Mouse (Mus musculus): ENCODE measurements at regions not wholly inside any gene's neighbourhood (a gene's known extent, or its start where the extent isn't known, plus 50 kb on each side); places are given as distances from the start of the nearest gene placed in this dataset.

DNA sequence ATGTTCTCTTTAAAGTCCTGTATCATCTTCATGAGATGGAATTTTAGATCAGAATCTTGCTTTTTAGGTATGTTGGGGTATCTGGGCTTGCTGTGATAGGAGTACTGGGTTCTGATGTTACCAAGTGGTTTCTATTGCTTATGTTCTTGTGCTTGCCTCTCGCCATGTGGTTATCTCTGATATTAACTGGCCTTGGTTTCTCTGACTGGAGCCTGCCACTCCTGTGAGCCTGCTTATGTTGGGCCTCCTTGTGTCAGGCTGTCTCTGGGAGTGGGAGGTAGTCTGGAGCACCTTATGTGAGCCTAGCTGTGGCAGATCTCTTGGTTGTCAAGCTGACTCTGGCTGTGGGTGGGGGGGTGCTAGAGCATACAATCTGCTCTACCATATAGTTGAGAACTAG lies 302.9 kb upstream of the Tusc1 start:
- TF ChIP-seq CTCF (IDR thresholded peaks at IDR 0.05) = no peak
- Histone ChIP-seq H3K36me3 (ENCODE audit: insufficient read depth, low read length) (no peaks in the 10 kb centered on the region), H3K27me3 (ENCODE audit: insufficient read depth, low read length) (no peaks in the 10 kb centered on the region), H3K4me2 (ENCODE audit: low read depth, low read length, poor library complexity, severe bottlenecking) (no peak overlapping the region), H3K9ac (replicated peaks; ENCODE audit: low read length, poor library complexity, severe bottlenecking) (no peak overlapping the region), H3K27ac (ENCODE audit: low read depth, low read length) (no peak overlapping the region), H3K4me3 (ENCODE audit: low read depth, low read length) (no peak overlapping the region), H3K9me3 (ENCODE audit: low read length) (no peaks in the 10 kb centered on the region), H3K4me1 (ENCODE audit: insufficient read depth, low read length) (no peaks in the 10 kb centered on the region)
- 95% methylated on average over 1 of the region's 1 CpGs for WGBS
- DNase-seq (ENCODE audit: low spot score) (no peak), ATAC-seq (ENCODE audit: low FRiP score) (no peak)

GRCm38 (mm10) chr4:93598474-93598873 lies 263.2 kb upstream of the Tusc1 start:
- TF ChIP-seq CTCF (IDR thresholded peaks at IDR 0.05) = no peak
- H3K36me3 ChIP-seq (ENCODE audit: insufficient read depth, low read length) = no peaks in the 10 kb centered on the region
- no peak for DNase-seq (ENCODE audit: low spot score)
- H3K4me1 ChIP-seq (ENCODE audit: insufficient read depth, low read length) = no peaks in the 10 kb centered on the region
- no peaks in the 10 kb centered on the region for H3K9me3 ChIP-seq (ENCODE audit: low read length)
- H3K4me2 ChIP-seq (ENCODE audit: low read depth, low read length, poor library complexity, severe bottlenecking) = no peak overlapping the region
- H3K9ac ChIP-seq (replicated peaks; ENCODE audit: low read length, poor library complexity, severe bottlenecking) = no peak overlapping the region
- no peak overlapping the region for H3K4me3 ChIP-seq (ENCODE audit: low read depth, low read length)
- no peaks in the 10 kb centered on the region for H3K27me3 ChIP-seq (ENCODE audit: insufficient read depth, low read length)
- no peak overlapping the region for H3K27ac ChIP-seq (ENCODE audit: low read depth, low read length)
- 83% methylated on average over 1 of the region's 1 CpGs for WGBS
- ATAC-seq (ENCODE audit: low FRiP score) = no peak

- ATAC-seq (ENCODE audit: low FRiP score) = no peak
- Histone ChIP-seq H3K4me1 (ENCODE audit: insufficient read depth, low read length) (no peaks in the 10 kb centered on the region), H3K4me3 (ENCODE audit: low read depth, low read length) (no peak overlapping the region), H3K36me3 (ENCODE audit: insufficient read depth, low read length) (no peaks in the 10 kb centered on the region), H3K27ac (ENCODE audit: low read depth, low read length) (no peak overlapping the region), H3K9ac (replicated peaks; ENCODE audit: low read length, poor library complexity, severe bottlenecking) (no peak overlapping the region), H3K27me3 (ENCODE audit: insufficient read depth, low read length) (no peaks in the 10 kb centered on the region), H3K9me3 (ENCODE audit: low read length) (no peaks in the 10 kb centered on the region), H3K4me2 (ENCODE audit: low read depth, low read length, poor library complexity, severe bottlenecking) (no peak overlapping the region)
- TF ChIP-seq CTCF (IDR thresholded peaks at IDR 0.05) = no peak
- no peak for DNase-seq (ENCODE audit: low spot score)
- WGBS = 90% methylated on average over 1 of the region's 1 CpGs
Observed at GRCm38 (mm10) chr4:93584328-93584727, 249.0 kb upstream of the Tusc1 start.

- WGBS = 84% methylated on average over 4 of the region's 4 CpGs
- Histone ChIP-seq H3K27me3 (ENCODE audit: insufficient read depth, low read length) (no peaks in the 10 kb centered on the region), H3K36me3 (ENCODE audit: insufficient read depth, low read length) (no peaks in the 10 kb centered on the region), H3K4me3 (ENCODE audit: low read depth, low read length) (no peak overlapping the region), H3K4me2 (ENCODE audit: low read depth, low read length, poor library complexity, severe bottlenecking) (no peak overlapping the region), H3K9me3 (ENCODE audit: low read length) (no peaks in the 10 kb centered on the region), H3K9ac (replicated peaks; ENCODE audit: low read length, poor library complexity, severe bottlenecking) (no peak overlapping the region), H3K4me1 (ENCODE audit: insufficient read depth, low read length) (no peaks in the 10 kb centered on the region), H3K27ac (ENCODE audit: low read depth, low read length) (no peak overlapping the region)
- no peak for ATAC-seq (ENCODE audit: low FRiP score)
- DNase-seq (ENCODE audit: low spot score) = no peak
- no peak for TF ChIP-seq CTCF (IDR thresholded peaks at IDR 0.05)
Observed at GRCm38 (mm10) chr4:93583670-93584303, 248.5 kb upstream of the Tusc1 start.

- WGBS = 87% methylated on average over 5 of the region's 5 CpGs
- H3K27me3 ChIP-seq (ENCODE audit: insufficient read depth, low read length) = no peaks in the 10 kb centered on the region
- no peak for ATAC-seq (ENCODE audit: low FRiP score)
Observed at GRCm38 (mm10) chr4:93579343-93579742, 244.0 kb upstream of the Tusc1 start.

GRCm38 (mm10) chr4:93567487-93568259 lies 232.4 kb upstream of the Tusc1 start:
- WGBS = 82% methylated on average over 5 of the region's 5 CpGs
- TF ChIP-seq CTCF (IDR thresholded peaks at IDR 0.05) = no peak
- Histone ChIP-seq H3K4me3 (ENCODE audit: low read depth, low read length) (no peak overlapping the region), H3K4me1 (ENCODE audit: insufficient read depth, low read length) (no peaks in the 10 kb centered on the region), H3K9me3 (ENCODE audit: low read length) (no peaks in the 10 kb centered on the region), H3K27ac (ENCODE audit: low read depth, low read length) (no peak overlapping the region), H3K27me3 (ENCODE audit: insufficient read depth, low read length) (no peaks in the 10 kb centered on the region), H3K4me2 (ENCODE audit: low read depth, low read length, poor library complexity, severe bottlenecking) (no peak overlapping the region), H3K9ac (replicated peaks; ENCODE audit: low read length, poor library complexity, severe bottlenecking) (no peak overlapping the region), H3K36me3 (ENCODE audit: insufficient read depth, low read length) (no peaks in the 10 kb centered on the region)
- ATAC-seq (ENCODE audit: low FRiP score) = no peak
- DNase-seq (ENCODE audit: low spot score) = no peak

More at GRCm38 (mm10) chr4:93579343-93579742, 244.0 kb upstream of the Tusc1 start:
- DNase-seq (ENCODE audit: low spot score) = no peak
- Histone ChIP-seq H3K4me1 (ENCODE audit: insufficient read depth, low read length) (no peaks in the 10 kb centered on the region), H3K9me3 (ENCODE audit: low read length) (no peaks in the 10 kb centered on the region), H3K4me2 (ENCODE audit: low read depth, low read length, poor library complexity, severe bottlenecking) (no peak overlapping the region), H3K27ac (ENCODE audit: low read depth, low read length) (no peak overlapping the region), H3K4me3 (ENCODE audit: low read depth, low read length) (no peak overlapping the region), H3K9ac (replicated peaks; ENCODE audit: low read length, poor library complexity, severe bottlenecking) (no peak overlapping the region), H3K36me3 (ENCODE audit: insufficient read depth, low read length) (no peaks in the 10 kb centered on the region)
- TF ChIP-seq CTCF (IDR thresholded peaks at IDR 0.05) = no peak

Measured in midbrain, postnatal 0 days (tissue).